Mouse (Mus musculus) neural tube, embryonic 12.5 days (tissue): ENCODE data around the gene Rnf216. TPM values are rescaled to one million over a fixed set of nuclear protein-coding genes. Genes with fewer than 3 reads are reported as not detected.
A peak's percentile ranks its signal among the peaks of the same experiment; 100 is the strongest.

Experiments used
- ATAC-seq: fragments of 200-750 bp; cut with Nextera tagmentation; 2 replicates; pipeline ENCODE4 v1.8.0; 2017; ENCODE audit warnings: low read depth, mild to moderate bottlenecking, moderate TSS enrichment, moderate library complexity; ENCODE audit not compliant: low FRiP score
- H3K27ac ChIP-seq: fragments of 300-500 bp; sonication (generic); 2 replicates; pipeline ENCODE4 v1.5.1; 2016
- H3K27me3 ChIP-seq: fragments of 300-500 bp; sonication (generic); replicated peaks from 2 replicates; pipeline ENCODE4 v1.6.1; 2016; ENCODE audit warnings: mild to moderate bottlenecking
- H3K36me3 ChIP-seq: fragments of 300-500 bp; sonication (generic); 2 replicates; pipeline ENCODE4 v1.6.1; 2016; ENCODE audit warnings: mild to moderate bottlenecking
- H3K4me1 ChIP-seq: fragments of 300-500 bp; sonication (generic); 2 replicates; pipeline ENCODE4 v1.6.1; 2016
- H3K4me2 ChIP-seq: fragments of 300-500 bp; sonication (generic); replicated peaks from 2 replicates; pipeline ENCODE4 v1.6.1; 2016; ENCODE audit warnings: mild to moderate bottlenecking
- H3K4me3 ChIP-seq: fragments of 300-500 bp; sonication (generic); 2 replicates; pipeline ENCODE4 v1.5.1; 2016
- H3K9ac ChIP-seq: fragments of 300-500 bp; sonication (generic); 2 replicates; pipeline ENCODE4 v1.6.1; 2016; ENCODE audit warnings: mild to moderate bottlenecking
- H3K9me3 ChIP-seq: fragments of 300-500 bp; sonication (generic); 2 replicates; pipeline ENCODE4 v1.6.1; 2016; ENCODE audit warnings: mild to moderate bottlenecking
- WGBS: fragments of 180-500 bp; shearing (Covaris S2); methylation state at CpG from one replicate; pipeline ENCODE4 v1.1.7; 2016; 5-methylcytosine and 5-hydroxymethylcytosine counted together
- polyA plus RNA-seq: library from polyadenylated mRNA; unstranded; fragments of >200 nt; fragmentation: Nextera tagmentation; extraction: Ambion mirVana; gene quantifications from 2 replicates; pipeline ENCODE4 v1.2.1, GENCODE M21; 2016

Rnf216 gene
- polyA plus RNA-seq, 1 experiment from 2014 or later: 47.1 TPM

DNA sequence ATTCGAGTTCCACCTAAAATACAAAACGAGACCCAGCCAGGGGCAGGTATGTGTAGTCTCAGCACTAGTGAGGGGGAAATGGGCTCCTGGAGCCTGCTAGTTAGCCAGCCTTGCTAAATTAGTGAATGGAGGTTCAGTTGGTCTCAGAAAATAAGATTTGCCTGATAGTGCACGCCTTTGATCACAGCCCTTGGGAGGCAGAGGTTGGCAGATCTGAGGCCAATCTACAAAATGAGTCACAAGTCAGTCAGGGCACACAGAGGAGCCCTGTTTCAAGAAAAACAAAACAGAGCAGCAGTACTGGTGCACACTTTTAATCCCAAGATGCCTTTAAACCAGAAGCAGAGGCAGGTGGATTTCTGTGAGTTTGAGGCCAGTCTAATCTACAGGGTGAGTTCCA, 123.6 kb downstream of the Rnf216 start:
- Histone ChIP-seq H3K36me3 (peaks cover 33% of the 10 kb centered on the region), H3K27ac (no peak overlapping the region), H3K9ac (no peak overlapping the region), H3K9me3 (no peaks in the 10 kb centered on the region), H3K4me2 (no peak overlapping the region), H3K27me3 (no peaks in the 10 kb centered on the region), H3K4me3 (no peak overlapping the region), H3K4me1 (no peaks in the 10 kb centered on the region)
- WGBS: 91% methylated on average over 3 of the region's 3 CpGs
- no peak for ATAC-seq

DNA sequence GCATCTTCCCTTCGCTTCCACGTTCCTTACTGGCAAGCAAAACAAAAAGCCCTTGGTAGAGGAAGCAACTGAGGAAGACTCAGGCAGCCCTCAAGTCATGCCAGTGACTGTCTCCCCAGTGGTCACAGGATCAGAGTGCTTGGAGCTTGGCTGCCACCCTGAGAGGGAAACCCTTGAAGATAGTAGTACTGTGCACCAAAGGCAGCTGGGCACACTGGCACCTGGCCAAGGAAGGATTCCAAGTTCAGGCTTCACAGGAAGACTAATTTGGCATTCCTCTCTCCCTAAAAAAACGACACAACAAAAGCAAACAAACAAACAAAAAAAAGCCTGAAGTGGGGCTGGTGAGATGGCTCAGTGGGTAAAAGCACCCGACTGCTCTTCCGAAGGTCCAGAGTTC, 124.3 kb downstream of the Rnf216 start:
- Histone ChIP-seq H3K36me3 (peaks cover 27% of the 10 kb centered on the region), H3K9ac (no peak overlapping the region), H3K4me1 (no peaks in the 10 kb centered on the region), H3K4me2 (no peak overlapping the region), H3K27ac (no peak overlapping the region), H3K4me3 (no peak overlapping the region), H3K27me3 (no peaks in the 10 kb centered on the region), H3K9me3 (no peaks in the 10 kb centered on the region)
- WGBS: 91% methylated on average over 5 of the region's 5 CpGs
- ATAC-seq: no peak

DNA sequence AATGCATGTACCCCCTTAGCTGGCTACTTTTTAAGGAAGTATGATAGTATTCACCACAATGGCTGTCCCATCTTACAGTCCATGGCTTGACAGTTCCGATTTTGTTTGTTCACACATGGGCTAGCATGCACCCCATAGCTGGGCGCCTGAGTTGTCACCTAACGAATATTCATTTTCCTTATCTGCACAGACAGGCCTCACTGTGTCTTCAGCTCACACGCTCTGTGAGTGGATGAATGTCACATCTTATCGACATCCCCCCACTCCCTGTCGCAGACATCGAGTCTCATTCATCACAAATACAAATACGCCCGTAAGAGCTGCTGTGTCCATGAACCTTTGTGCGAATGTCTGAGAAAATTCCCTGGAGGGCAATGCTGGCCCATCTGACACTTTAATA, 128.5 kb downstream of the Rnf216 start:
- H3K4me2 ChIP-seq: no peak overlapping the region
- no peak overlapping the region for H3K27ac ChIP-seq
- H3K9ac ChIP-seq: no peak overlapping the region
- no peaks in the 10 kb centered on the region for H3K4me1 ChIP-seq
- H3K27me3 ChIP-seq: no peaks in the 10 kb centered on the region
- H3K9me3 ChIP-seq: no peaks in the 10 kb centered on the region
- no peak for ATAC-seq
- H3K4me3 ChIP-seq: no peak overlapping the region
- H3K36me3 ChIP-seq: no peaks in the 10 kb centered on the region
- 81% methylated on average over 10 of the region's 10 CpGs for WGBS

DNA sequence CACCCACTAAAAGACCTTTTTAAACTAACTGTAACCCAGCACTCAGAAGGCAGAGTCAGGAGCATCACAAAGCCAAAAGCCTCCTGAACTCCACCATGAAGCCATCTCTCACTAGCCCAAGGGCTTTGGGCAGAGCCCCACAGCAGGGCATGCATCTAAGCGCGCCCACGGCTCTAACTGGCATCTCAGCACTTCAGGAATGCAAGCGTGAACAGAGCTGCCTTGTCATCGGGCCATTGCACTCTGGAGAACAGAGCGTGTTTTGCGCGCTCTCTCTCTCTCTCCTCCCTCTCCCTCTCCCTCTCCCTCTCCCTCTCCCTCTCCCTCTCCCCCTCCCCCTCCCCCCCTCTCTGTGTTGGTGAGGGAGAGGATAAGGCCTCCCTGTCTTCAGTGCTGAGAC, 129.6 kb downstream of the Rnf216 start:
- Histone ChIP-seq H3K9me3 (no peaks in the 10 kb centered on the region), H3K4me1 (no peaks in the 10 kb centered on the region), H3K36me3 (no peaks in the 10 kb centered on the region), H3K4me2 (no peak overlapping the region), H3K27me3 (no peaks in the 10 kb centered on the region), H3K4me3 (no peak overlapping the region), H3K9ac (no peak overlapping the region), H3K27ac (no peak overlapping the region)
- ATAC-seq: no peak
- WGBS: 71% methylated on average over 8 of the region's 8 CpGs

DNA sequence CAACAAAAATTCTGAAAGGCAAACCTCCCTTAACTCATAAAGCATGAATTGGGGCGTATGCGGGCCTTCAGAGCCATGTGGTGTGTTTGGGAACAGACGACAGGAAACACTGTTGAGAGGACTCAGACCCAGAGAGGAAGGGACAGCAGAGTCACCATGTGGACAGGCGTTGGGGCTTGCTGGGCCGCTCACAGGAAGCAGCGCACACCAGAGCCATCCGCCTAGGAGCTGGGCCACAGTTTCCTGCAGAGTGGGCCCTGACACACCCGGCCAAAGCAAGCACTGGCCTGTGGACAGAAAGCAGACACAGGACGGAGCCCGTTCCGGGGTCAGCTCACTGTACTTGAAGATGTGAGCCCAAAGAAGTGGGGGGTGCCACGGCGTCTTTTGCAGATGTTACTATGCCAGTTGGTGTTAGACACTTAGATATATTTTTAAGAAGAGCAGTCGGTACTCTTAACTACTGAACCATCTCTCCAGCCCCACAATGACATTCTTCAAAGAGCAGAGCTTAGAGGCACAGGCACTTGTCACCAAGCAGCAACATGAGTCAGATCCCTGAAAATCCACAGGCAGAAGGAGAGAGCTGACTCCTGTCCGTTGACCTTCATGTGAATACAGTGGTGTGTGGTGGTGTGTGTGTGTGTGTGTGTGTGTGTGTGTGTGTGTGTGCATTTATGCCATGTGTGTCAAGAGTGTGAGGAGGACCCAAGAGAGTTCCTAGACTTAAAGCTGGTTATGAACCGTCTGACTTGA, 130.6 kb downstream of the Rnf216 start:
- Histone ChIP-seq H3K4me1 (no peaks in the 10 kb centered on the region), H3K9ac (no peak overlapping the region), H3K27me3 (no peaks in the 10 kb centered on the region), H3K9me3 (no peaks in the 10 kb centered on the region), H3K36me3 (no peaks in the 10 kb centered on the region), H3K27ac (no peak overlapping the region), H3K4me3 (no peak overlapping the region), H3K4me2 (no peak overlapping the region)
- 87% methylated on average over 16 of the region's 16 CpGs for WGBS
- ATAC-seq: no peak

DNA sequence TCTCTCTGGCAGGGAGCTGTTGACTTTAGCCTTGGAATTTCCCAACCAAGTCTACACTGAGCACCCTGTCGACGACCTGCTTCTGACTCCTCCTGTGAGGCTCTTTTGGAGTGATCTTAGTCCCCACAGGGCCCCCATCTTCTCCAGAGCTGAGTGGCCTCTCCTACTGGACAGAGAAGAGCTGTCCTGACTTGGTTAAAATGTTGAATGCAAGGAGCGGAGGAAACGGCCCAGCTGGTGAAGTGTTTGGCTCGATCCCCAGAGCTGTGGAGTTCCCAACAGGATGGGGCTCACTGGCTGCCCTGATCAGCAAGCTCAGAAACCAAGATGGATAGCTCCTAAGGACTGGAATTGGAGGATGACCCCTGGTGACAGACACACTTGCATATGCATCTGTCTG, 136.3 kb downstream of the Rnf216 start:
- H3K27me3 ChIP-seq: no peaks in the 10 kb centered on the region
- no peak overlapping the region for H3K4me2 ChIP-seq
- WGBS: 72% methylated on average over 5 of the region's 5 CpGs
- no peak overlapping the region for H3K9ac ChIP-seq
- H3K36me3 ChIP-seq: peaks cover 27% of the 10 kb centered on the region
- peaks cover 13% of the 10 kb centered on the region for H3K4me1 ChIP-seq
- H3K9me3 ChIP-seq: no peaks in the 10 kb centered on the region
- H3K4me3 ChIP-seq: no peak overlapping the region
- ATAC-seq: no peak
- H3K27ac ChIP-seq: no peak overlapping the region

DNA sequence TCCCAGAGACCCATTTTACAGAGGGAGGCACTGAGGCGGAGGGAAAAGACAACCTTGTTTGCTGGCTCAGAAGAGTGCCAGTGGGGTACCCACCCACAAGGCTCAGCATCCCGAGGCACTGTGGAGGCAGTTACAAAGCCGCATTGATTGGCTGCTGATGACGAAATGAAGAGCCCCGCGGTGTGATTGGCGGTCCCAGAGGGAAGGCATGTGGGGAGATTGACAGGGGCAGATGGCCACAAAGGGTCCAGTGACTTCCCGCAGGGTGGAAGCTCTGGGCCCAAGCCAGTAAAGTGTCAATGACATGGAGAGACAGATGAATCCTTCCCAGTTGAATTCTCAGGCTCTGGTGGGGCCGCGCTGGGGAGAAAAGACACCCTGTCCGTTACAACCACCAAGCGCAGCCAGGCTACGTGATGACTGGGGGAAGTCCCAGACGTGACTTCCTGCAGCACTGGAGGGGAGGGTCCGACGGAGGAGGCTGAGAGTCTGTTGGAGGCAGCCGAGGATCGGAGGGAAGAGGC, 138.1 kb downstream of the Rnf216 start:
- H3K4me3 ChIP-seq: no peak overlapping the region
- no peaks in the 10 kb centered on the region for H3K27me3 ChIP-seq
- H3K27ac ChIP-seq: peak overlapping the region; percentile 60
- no peaks in the 10 kb centered on the region; the same call in 1 of the 2 replicates for H3K9me3 ChIP-seq
- peak; percentile 89 for ATAC-seq
- H3K4me1 ChIP-seq: peaks cover 13% of the 10 kb centered on the region
- peak overlapping the region; percentile 43 for H3K4me2 ChIP-seq
- no peak overlapping the region for H3K9ac ChIP-seq
- 12% methylated on average over 18 of the region's 18 CpGs for WGBS
- H3K36me3 ChIP-seq: peaks cover 45% of the 10 kb centered on the region

DNA sequence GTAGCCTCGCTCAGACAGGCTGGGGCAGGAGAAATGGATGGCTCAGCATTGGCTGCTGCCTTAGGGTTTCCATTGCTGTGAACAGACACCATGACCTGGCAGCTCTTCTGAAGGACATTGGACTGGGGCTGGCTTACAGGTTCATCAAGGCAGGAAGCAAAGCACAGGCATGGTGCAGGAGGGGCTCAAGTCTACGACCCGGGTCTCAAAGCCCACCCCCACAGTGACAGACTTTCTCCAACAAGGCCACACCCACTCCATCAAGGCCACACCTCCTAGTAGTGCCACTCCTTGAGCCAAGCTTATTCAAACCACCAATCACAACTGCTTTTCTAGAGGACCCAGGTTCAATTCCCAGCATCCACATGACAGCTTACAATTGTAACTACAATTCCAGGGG, 138.8 kb downstream of the Rnf216 start:
- ATAC-seq: no peak; the same call in 1 of the 2 replicates
- 42% methylated on average over 3 of the region's 3 CpGs for WGBS

DNA sequence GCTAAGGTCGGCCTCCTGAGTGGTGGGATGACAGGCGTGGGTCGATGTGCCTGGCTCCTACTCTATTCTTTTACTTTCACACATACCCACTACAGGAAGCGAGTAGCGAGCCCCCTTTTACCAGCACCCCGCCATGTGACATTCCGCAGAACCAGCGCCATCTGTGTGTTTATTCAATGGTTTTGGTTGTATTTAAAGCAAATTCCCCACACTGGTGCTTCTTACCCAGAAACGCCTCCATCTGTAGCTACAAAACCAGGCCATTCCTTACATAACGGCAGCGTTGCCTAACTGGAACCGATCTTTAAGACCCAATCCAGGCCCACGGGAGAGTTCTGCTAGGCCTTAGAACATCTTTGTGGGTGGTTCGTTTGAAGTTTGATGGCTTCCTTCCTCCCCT, 144.4 kb downstream of the Rnf216 start:
- Histone ChIP-seq H3K4me2 (no peak overlapping the region), H3K9ac (no peak overlapping the region), H3K4me3 (no peak overlapping the region), H3K36me3 (peaks cover 71% of the 10 kb centered on the region), H3K9me3 (peaks cover 4% of the 10 kb centered on the region; the same call in 1 of the 2 replicates), H3K4me1 (peaks cover 24% of the 10 kb centered on the region), H3K27me3 (no peaks in the 10 kb centered on the region), H3K27ac (no peak overlapping the region)
- WGBS: 92% methylated on average over 14 of the region's 14 CpGs
- no peak for ATAC-seq

More for the DNA sequence above, 138.8 kb downstream of the Rnf216 start:
- Histone ChIP-seq H3K27ac (0 out of 2 replicates have a peak overlapping the region, but pooled peaks have one; percentile 60), H3K4me2 (no peak overlapping the region), H3K36me3 (peaks cover 52% of the 10 kb centered on the region), H3K27me3 (no peaks in the 10 kb centered on the region), H3K4me3 (no peak overlapping the region), H3K9me3 (peaks cover 4% of the 10 kb centered on the region; the same call in 1 of the 2 replicates), H3K4me1 (peaks cover 13% of the 10 kb centered on the region), H3K9ac (no peak overlapping the region)

DNA sequence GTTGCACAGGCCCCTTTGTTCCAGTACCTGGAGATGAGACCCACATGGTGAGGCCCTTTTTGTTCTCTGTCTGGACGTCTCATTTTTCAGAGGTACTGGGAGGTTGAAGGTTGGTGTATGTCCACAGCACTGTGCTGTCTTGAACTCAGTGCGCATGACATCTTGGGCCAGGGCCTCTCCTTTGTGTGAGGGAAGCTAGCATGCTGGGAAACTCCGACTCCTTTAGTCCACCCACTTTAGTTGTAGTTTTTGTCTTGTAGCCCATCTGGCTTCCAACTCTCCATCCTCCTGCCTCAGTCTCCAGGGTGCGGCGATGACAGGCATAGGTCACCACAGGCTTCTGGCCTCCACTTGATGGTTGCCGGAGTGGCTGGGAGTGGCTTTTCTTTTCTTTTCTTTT, 148.1 kb downstream of the Rnf216 start:
- Histone ChIP-seq H3K9ac (peak overlapping the region; percentile 98; the same call in 1 of the 2 replicates), H3K4me2 (peak overlapping the region; percentile 98), H3K4me3 (peak overlapping the region; percentile 96), H3K36me3 (peaks cover 34% of the 10 kb centered on the region), H3K4me1 (peaks cover 29% of the 10 kb centered on the region), H3K27ac (no peak overlapping the region), H3K27me3 (no peaks in the 10 kb centered on the region), H3K9me3 (peaks cover 4% of the 10 kb centered on the region; the same call in 1 of the 2 replicates)
- 61% methylated on average over 6 of the region's 6 CpGs for WGBS
- ATAC-seq: no peak

DNA sequence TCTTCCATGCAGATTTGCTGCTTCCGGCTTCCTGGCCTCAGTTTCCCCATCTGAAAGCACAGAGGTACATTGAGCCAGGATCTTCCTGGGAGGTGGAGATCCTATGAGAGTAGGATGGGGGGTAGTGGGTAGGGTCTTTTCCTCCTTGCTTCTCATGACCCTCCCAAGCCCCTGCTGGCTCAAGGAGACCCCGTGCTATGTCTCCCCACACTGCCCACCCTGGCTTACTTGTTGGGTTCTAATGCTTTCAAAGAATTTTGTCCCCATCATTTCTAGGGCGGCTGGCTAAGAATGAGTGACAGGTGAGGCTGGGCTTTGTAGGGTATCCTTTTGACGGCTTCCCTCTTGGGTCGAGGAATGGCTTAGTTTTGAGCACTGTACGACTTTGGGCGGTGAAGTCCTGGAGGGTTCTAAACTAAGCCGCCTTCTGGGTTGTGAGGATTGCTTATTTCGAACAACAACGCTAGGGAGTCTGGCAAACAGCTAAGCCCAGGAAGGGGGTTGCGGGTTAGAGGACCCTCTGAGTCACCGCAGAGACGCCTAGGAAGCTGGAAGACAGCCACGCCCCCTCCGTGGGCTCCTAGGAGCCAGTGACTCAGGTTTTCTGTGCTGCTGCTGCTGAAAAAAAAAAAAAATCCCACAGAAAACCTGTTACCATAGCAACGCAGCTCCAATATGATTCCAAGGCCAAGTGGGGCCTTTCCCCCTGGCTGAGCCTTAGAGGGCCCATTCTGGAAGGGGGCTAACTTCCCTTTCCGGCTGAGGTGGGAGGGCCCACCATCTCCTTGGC, 148.9 kb downstream of the Rnf216 start:
- no peaks in the 10 kb centered on the region for H3K27me3 ChIP-seq
- H3K27ac ChIP-seq: no peak overlapping the region
- ATAC-seq: no peak
- peak overlapping the region; percentile 98 for H3K4me2 ChIP-seq
- H3K9me3 ChIP-seq: no peaks in the 10 kb centered on the region
- 55% methylated on average over 17 of the region's 17 CpGs for WGBS
- peaks cover 29% of the 10 kb centered on the region for H3K4me1 ChIP-seq
- peaks cover 26% of the 10 kb centered on the region for H3K36me3 ChIP-seq
- H3K9ac ChIP-seq: peak overlapping the region; percentile 98
- peak overlapping the region; percentile 96 for H3K4me3 ChIP-seq

DNA sequence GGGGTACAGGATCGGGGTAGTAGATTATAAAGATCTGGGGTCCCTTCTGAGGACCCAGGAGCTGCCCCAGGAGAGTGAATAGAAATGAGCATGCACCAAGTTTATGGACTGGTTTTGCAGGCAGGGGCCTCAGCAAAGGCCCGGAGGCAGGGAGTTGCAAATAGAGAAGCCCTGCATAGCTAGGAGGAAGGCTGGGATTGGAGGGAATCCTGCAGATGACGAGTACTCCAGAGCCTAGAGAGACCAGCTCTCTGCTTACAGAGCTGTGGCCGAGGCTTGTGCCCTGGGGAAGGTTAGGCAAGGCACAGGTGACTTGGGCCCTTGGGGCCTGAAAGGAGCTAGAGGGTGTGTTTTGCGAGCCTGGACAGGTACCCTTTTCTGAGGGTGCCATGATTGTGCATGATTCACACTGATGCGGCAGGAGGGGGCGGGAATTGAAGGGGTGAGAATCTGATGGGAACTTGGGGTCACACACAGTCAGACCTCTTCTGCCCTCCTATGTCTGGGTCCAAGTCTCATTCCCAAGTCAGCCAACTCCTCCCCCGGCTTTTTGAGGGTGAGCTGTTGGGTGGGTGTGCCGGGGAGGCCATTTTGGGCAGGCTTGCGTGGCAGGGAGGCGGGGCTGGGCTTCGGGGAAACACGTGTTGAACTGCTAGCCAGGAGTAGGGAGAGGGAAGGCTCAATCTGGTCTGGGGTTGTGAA, 149.6 kb downstream of the Rnf216 start:
- peaks cover 20% of the 10 kb centered on the region for H3K36me3 ChIP-seq
- H3K4me3 ChIP-seq: peak overlapping the region; percentile 96
- H3K4me2 ChIP-seq: peak overlapping the region; percentile 98
- no peaks in the 10 kb centered on the region for H3K27me3 ChIP-seq
- H3K4me1 ChIP-seq: peaks cover 29% of the 10 kb centered on the region
- WGBS: 8% methylated on average over 13 of the region's 13 CpGs
- peak overlapping the region; percentile 98 for H3K9ac ChIP-seq
- ATAC-seq: no peak
- no peak overlapping the region for H3K27ac ChIP-seq
- no peaks in the 10 kb centered on the region for H3K9me3 ChIP-seq
